Mouse (Mus musculus) c-Kit-positive CD71-positive TER-119-positive erythroid progenitor cells, embryonic 14.5 days (primary cell): ENCODE results near the gene Zc3hav1l.

Experiments used
- DNase-seq: peaks from one replicate; pipeline ENCODE4 v3.0.0-alpha.2; 2013; ENCODE audit warnings: low spot score

The Zc3hav1l gene

DNA sequence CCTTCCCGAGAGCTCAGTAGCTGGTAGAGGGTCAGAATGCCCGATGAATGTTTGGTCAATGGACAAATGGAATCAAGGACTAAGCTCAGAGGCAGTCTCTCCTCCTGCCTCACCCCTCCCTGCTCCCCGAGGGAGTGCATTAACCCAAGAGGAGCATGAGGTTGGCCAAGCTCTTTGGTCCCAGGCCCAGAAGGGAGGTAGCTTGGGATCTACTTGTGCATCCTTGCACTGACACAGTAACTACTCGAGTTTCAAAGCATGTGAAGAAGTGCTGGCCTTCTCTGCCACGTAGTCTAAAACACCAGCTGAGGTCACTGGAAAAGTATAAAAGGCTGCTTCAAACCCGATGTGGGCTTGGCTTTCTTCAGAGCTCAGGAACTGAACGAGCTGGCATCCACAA is 34.6 kb downstream of the Zc3hav1l start:
- no peak for DNase-seq

DNA sequence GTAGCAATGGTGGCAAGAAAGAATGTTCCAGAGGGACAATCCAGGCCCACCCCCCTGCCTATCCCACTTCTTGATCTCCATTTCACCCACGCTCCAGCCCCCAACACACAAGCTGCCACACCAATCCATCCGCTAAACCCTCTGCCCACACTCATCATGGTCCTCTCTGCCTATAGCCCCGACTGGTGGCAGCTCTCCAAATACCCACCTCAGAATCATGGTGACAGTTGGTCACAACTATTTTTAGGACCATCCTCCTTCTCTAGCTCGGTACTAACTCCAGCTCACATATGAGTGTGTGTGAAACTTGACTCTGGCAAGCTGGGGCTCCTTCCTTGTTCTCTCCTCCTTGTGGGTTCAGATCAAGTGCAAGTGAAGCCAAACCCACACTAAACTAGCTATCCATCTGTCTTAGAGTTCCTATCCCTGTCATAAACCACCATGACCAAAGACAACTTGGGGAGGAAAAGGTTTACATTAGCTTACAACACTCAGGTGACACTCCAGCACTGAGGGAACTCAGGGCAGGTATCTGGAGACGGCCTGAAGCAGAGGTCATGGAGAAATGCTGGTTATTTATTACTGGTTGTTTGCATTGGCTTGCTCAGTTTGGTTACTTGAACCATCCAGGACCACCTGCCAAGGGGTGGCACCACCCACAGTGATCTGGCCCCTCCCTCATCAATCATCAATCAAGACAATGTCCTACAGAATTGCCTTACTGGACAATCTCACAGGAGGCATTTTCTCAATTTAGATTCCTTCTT is 35.5 kb downstream of the Zc3hav1l start:
- no peak for DNase-seq

DNA sequence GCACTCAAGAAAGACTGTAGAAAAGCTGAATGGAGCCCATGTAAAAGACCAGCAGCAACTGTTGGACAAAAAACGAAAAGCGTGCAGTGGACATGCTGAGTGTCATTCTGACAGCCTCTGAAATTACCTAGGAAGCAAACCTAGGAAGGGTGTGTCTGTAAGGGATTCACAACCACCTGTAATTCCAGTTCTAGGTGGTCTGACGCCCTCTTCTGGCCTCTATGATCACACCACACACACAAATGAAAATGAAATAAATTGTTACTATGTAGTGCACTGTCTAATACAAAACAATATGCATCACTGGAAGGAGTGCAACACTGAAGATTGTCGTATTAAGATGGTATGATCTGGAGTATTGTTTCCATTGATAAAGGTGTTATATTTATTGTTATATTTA is 37.2 kb downstream of the Zc3hav1l start:
- no peak for DNase-seq

DNA sequence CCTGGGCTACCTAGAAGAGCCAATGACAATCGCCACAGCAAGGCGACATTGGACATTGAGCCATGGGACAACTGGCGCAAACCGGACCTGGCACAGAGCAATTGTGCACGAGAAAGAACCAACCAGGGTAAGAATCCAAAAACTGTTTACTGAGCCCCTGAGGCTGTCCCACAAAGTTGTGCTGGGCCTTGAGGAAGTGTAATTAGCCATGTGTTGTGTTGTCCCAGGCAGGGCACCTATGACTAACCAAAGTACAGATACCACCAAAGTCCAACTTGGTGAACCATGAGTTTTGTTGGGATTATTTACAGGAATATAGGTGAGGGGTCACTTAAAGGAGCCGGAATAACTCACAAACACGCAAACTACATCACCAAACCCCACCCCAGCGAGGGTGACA is 41.6 kb downstream of the Zc3hav1l start:
- no peak for DNase-seq

DNA sequence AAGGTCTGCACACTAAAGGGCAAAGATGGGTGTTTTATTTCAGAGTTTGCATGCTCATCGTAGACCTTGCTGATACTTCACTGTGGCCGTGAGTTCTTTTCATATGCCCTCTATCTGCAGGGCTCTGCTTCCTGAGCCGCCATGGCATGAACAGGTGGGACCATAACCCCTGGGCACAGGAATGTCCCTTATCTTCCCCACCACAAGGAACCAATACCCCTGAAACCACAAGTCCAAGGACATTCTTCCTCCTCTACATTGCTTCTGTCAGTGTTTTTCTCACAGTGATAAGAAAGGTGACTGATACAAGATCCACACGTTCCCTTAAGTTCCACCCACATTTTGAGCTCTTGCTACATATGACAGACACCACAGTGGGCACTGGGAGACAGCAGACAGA is 42.3 kb downstream of the Zc3hav1l start:
- DNase-seq, result no peak

DNA sequence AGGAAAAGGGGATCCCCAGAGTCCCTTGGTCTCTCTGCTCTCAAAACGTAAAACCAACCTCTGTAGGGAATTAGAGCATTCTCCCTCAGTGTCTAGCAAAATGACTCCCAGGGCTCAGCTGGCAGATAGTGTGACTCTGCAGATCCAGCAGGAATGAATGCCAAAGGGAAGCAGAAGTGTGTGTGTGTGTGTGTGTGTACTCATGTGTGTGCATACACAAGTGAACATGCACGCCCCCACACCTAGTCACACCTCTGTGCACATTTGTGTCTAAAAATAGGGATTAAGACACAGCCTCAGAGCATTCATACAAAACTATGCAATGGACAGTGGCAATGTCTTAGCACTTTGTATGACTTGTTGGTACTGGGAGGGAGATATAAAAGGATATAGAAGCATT is 43.3 kb downstream of the Zc3hav1l start:
- DNase-seq, result no peak

DNA sequence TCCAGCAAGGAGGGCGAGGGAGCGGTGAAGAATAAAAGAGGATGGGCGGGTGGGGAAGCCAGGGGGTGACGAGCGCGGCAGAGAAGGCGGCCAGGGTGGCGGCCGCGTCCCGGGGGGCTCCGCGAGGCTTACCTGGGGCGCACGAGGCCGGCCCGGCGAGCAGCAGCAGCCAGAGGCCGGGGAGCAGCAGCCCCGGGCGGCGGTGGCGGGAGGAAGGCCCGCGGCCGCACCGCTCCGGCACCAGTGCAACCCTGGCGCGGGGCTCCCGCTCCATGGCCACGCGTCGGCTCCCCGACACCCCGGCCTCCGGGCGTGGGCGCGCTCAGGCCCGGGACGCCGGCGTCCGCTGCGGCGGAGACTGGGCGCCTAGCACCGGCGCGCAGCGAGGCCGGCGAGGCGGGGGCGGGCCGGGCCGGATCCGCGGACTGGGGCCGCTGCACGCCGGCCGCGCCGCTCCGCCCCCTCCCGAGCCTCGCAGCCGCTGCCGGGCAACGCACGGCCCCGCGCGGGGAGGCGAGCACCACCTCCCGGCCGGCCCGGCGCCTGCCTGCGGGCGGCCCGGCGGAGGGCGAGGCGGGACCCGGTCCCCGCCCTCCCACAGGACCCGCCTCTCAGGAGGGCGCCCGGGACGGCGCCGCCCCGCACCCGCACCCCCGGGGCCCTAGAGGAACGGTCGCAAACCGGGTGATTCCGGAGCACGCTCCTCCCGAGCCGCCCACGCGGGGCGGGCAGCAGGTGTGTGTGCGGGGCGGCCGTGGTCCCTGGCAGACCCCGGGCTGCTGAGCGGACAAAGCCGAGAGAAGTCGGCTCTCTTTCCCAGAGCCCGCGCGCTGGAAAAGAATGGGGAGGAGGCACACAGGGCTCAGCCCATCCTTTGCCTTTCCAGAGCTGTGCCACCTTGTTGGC is 45.1 kb downstream of the Zc3hav1l start, which contains the start of gene D630045J12Rik:
Gene D630045J12Rik (minus strand): TSS at position 274 of the 906 bp plus-strand sequence.
- peak; percentile 37 for DNase-seq

DNA sequence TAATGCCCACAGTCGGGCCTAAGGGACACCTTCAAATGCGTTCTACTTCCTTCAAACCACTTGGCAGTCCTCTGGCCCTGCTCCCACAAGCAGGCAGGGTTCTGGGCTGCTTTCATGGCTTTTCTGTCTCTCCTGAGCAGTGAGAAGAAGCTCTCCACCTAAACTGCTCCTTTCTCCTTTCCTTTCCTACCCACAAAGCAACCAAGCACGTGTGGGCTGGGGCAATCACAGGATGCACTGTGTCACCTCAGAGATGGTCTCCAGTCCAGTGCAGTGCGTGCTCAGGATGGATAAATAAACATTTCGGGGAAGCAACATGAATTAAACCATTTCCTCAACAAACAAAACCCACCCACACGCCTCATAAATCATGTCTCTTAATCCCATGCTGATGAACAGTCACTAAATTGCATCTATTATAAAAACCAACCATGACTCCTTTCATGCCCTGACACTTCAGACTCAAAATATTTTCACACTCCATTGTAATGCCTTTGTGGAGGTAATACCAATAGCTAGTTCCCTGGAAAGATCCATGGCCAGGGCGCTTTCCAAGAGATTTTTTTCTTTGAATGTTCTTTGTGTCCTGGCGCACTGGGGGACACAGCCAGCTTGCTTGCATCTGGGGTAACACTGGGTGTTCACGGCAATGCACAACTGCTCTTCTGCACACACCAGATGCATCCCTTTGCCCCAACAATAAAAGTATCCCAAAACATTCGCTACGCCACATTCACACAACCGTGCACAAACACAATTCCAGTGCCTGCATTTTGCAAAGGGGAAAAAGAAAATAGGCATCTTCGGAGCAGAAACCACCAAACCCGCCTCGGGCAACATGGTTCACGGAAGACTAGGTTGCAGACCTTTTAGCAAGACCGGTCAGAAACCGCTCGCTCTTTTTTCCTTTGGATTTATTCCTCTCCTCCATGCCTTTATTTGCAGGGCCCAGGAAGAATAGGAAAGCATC is 46.0 kb downstream of the Zc3hav1l start:
- DNase-seq, result no peak

DNA sequence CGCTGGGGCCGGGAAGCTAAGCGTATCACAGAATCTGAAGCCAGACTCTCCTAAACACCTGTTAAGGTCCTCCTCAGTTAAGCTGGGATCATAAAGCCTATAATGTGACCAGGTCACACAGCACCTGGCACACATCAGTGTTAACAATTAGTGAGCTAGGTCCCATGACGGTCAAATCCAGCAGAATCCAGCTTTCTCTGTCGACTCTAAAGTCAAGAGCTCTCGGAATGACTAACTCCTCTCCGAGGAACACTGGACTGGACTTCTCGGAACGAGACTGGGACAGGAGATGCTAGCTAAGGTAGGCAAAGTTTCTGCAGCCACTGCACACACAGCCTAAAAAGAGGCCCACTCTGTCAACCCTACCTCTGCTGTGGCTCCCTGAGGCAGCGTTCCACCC is 46.9 kb downstream of the Zc3hav1l start:
- no peak for DNase-seq

DNA sequence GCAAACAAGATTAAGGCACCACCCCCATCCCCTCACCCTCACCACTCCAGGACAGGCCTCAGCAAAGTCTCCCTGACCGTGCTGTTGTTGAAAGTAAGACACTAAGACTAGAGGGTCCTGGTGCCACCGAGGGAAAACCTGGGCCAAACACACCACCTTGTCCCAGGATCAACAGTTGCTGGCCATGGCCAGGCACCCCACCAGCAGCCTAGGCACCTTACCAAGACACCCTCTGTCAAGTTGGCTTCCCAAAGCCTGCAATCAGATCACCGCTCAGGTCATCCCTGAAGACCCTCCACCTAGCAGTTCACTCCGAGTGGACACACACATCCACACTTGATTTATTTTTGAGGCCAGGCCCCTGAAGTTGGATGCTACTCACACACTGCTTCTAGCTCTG is 47.6 kb downstream of the Zc3hav1l start:
- no peak for DNase-seq

DNA sequence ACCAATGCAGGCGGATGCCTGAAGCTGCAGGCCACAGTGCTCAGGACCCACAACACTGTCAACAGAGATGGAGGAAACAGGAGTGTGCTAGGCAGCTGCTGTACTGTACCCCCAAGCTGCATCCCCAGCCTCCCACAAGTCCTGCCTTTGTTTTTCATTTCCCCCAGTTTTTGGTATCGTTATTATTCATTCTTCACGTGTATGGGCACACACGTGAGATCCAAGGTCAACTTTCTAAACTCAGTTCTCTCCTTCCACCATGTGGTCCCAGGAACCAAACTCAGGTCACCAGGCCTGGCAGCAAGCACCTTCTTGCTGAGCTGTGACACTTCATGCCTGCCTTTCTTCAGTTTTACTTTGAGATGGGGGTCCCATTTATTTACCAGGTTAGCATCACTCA is 51.7 kb downstream of the Zc3hav1l start:
- no peak for DNase-seq

DNA sequence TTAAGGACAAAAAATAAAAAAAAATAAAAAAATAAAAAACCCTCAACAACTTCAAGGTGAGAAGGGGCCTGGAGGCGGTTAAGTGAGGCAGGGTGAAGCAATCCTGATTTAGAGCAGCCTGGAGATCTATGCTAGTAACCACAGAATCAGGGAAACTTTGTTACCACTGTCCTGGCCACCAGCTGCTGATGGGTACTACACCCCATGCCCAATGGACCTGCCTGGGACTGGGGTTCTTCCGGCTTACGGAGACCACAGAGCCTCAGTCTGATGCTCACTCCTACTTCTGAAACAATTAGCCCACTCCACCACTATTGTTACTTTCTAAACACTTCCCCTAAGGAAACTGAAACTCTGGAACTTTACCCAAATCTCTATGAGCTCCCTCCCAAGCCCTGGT is 54.3 kb downstream of the Zc3hav1l start:
- no peak for DNase-seq

DNA sequence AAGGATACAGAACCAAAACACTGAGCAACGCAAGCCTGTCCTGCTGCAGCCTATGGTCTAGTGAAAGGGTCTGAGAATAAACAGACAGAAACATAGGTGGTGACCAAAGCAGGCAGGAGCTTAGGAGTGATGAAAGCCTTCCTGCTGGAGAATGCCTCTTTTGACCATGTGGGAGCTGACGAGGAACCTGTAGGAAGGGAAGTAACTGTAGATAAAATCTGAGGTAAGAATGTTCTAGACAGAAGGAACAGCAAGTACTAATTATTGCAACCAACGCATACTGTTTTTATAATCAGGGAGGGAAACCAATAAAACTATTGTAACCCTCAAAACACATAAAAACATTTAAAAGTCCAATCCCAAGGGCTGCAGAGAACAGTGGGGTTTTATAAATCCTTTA is 54.9 kb downstream of the Zc3hav1l start:
- no peak for DNase-seq

DNA sequence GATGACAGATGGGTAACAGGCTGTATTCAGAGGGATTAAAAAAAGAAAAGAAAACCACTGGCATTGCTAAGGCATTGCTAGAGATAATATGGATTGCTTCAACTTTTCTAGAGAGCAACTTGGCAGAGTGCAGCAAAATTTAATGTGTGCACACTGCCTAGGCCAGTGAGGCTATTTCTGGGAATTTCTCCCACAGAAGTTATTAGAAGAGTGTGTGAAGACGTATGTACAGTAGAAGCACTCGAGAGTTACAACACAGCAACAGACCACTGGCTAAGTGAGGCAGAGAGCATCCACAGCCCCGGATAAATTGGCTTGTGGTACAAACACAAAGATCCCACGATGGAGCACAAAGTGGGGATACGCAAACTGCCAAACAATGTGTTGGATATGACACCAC is 56.2 kb downstream of the Zc3hav1l start:
- no peak for DNase-seq

DNA sequence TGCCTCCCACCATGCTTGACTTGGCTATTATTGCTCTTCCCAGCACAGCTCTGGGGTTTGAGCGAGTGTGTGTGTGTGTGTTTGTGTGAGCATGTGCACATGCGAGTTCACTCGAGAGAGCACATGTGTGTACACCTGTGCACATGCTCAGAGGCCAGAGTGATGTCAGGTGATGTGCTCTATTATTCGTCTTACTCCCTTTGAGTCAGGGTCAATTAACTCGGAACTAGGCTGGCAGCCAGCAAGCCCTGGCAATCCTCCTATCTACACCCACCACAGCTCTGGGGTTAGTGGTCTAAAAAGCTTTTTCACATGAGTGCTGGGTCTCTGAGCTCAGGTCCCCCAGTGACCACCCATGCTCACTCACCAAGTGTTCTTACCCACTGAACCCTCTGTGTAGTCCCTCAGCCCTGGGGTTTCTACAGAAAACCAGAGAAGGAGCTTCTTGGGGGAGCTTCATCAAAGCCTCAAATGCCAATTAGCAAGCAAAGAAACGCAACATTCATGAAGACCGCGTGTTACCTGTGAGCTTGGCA is 56.7 kb downstream of the Zc3hav1l start:
- no peak for DNase-seq

DNA sequence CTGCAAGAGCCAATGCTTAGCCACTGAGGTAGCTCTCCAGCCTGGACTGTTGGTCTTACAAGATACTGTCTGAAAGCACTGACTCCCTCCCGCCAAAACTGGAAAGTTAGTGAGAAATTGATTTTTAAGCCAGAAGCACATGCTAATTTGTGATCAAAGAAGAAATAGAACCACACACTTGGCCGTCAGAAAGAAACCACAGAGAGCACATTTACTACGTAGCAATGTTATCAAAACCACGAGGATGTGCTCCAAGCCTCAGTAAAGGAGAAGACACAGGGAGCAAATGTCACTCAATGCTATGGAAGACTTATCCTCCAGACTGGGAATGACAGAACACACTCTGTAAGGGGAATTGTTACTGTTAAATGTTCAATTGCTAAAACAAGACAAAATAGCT is 57.6 kb downstream of the Zc3hav1l start:
- DNase-seq, result no peak

DNA sequence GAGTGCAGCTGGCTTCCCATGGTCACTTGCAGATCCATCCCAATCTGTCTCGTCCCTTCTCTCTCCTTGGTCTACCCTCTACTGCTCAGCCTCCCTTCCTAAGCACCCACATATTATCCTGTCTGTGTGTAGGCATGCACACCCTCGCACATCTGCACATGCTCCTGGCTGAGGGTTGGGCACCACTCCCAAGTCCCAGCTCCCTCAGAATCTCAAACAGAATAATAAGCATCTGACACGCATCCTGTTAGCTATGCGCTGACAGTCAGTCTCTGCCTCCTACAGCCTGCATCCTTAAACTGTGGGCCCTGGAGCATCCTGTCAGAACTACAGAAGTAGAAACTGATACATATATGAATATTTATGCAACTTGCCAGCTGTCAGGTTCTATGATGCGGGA is 58.4 kb downstream of the Zc3hav1l start:
- DNase-seq, result no peak

DNA sequence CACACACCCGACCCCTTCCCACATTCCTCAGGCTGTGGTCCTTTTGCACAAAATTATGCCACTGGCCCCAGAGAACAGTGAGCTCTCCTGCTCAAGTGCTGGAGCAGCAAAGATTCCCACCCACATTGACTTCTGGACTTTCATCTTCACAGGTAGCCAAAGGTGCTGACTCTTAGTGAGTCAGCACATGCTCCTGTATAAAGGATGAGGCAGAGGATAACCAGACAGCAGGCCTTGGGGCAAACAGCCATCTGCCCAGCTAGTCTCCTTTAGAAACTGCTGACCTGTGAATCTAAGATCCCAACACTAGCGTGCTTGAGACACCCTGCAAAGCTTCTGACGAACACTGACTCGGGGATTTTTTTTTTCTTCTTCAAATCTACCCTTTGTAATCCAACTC is 60.7 kb downstream of the Zc3hav1l start:
- no peak for DNase-seq
